Mouse (Mus musculus) embryonic facial prominence, embryonic 10.5 days (tissue): ENCODE data around the gene Pvr. TPM values are rescaled to one million over a fixed set of nuclear protein-coding genes. Genes with fewer than 3 reads are reported as not detected.

Experiments used
- DNase-seq: peaks from one replicate; pipeline ENCODE4 v3.0.0-alpha.2; 2017; ENCODE audit warnings: low spot score
- H3K27ac ChIP-seq: fragments of 300-500 bp; sonication (generic); replicated peaks from 2 replicates; pipeline ENCODE4 v1.5.1; 2016; ENCODE audit warnings: mild to moderate bottlenecking
- H3K27me3 ChIP-seq: fragments of 300-500 bp; sonication (generic); replicated peaks from 2 replicates; pipeline ENCODE4 v1.6.1; 2016; ENCODE audit warnings: low read depth, mild to moderate bottlenecking; ENCODE audit not compliant: poor library complexity, severe bottlenecking
- H3K36me3 ChIP-seq: fragments of 300-500 bp; sonication (generic); replicated peaks from 2 replicates; pipeline ENCODE4 v1.6.1; 2016; ENCODE audit warnings: mild to moderate bottlenecking, moderate library complexity
- H3K4me1 ChIP-seq: fragments of 300-500 bp; sonication (generic); 2 replicates; pipeline ENCODE4 v1.6.1; 2016
- H3K4me3 ChIP-seq: fragments of 300-500 bp; sonication (generic); 2 replicates; pipeline ENCODE4 v1.5.1; 2016; ENCODE audit warnings: mild to moderate bottlenecking, moderate library complexity
- H3K9me3 ChIP-seq: fragments of 300-500 bp; sonication (generic); 2 replicates; pipeline ENCODE4 v1.6.1; 2016; ENCODE audit warnings: mild to moderate bottlenecking
- WGBS: fragments of 180-500 bp; shearing (Covaris S2); methylation state at CpG from one replicate; pipeline ENCODE4 v1.1.7; 2016; 5-methylcytosine and 5-hydroxymethylcytosine counted together
- polyA plus RNA-seq: library from polyadenylated mRNA; unstranded; fragments of >200 nt; fragmentation: Nextera tagmentation; extraction: Ambion mirVana; gene quantifications from 2 replicates; pipeline ENCODE4 v1.2.1, GENCODE M21; 2016

The Pvr gene
- polyA plus RNA-seq = 8.2 and 8.8 TPM in 2 replicates

DNA sequence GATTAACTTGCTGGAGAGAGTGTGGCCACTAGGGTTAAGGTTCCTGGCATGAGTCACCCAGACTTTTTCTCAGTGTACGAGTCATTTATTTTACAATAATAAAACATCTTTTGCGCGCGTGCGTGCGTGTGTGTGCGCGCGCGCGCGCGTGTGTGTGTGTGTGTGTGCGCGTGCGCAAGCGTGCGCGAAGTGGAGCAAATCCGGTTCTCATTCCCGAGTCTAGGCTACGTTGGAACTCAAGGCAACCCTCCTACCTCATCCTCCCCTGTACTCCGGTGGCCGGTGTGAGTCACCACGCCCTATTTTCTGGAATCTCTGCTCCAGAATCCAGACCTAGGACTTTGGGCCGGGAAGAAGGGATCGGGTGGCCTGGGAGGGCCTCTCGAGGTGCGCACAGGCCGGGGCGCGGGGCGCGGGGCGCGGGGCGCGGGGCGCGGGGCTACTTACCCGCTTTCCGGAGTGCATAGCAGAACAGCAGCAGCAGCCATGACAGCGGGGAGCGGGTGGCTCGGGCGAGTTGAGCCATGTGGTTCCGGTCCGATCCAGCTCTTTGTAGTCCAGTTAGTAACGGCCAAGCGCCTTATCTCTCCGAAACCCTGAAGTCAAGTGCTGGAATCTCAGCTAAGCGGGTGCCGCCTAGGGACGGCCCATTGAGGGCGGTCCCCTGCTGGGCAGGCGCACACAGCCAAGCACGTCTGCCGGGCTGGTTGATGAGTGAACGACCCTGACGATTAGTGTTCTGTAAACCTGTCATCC is at the start of gene Pvr:
TSS of gene Pvr (minus strand) at position 655 of the 756 bp plus-strand sequence.
- H3K27ac ChIP-seq = peak within 1 kb of the TSS; percentile 86
- H3K36me3 ChIP-seq = peaks cover 29% of the 10 kb centered on the region
- peak; percentile 79 for DNase-seq
- under 1% methylated on average over 60 of the region's 60 CpGs for WGBS
- H3K4me3 ChIP-seq = peak within 1 kb of the TSS; percentile 75
- H3K4me1 ChIP-seq = peaks cover 15% of the 10 kb centered on the region
- no peaks in the 10 kb centered on the region for H3K9me3 ChIP-seq
- H3K27me3 ChIP-seq = peaks cover 8% of the 10 kb centered on the region

DNA sequence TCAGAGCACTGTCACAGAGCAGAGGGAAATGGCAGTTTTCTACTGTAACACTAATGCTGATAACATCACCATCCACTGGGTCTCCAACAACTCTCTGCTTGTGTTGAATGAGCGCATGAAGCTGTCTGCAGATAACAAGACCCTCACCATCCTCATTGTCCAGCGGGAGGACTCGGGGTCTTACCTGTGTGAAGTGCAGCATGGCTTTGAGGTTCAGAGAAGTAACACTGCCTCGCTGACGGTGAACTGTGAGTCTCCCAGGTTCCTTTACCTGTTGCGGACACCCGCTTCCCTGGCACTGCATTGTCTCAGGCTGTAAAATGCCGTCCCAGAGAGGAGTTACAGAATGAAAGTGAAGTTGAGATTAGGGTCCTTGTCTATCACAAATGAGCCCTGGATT is 49.2 kb upstream of the Pvr start:
- WGBS = 94% methylated on average over 8 of the region's 8 CpGs
- Histone ChIP-seq H3K9me3 (peaks cover 31% of the 10 kb centered on the region), H3K36me3 (no peaks in the 10 kb centered on the region), H3K4me3 (no peak overlapping the region), H3K27ac (no peak overlapping the region), H3K4me1 (no peaks in the 10 kb centered on the region), H3K27me3 (no peaks in the 10 kb centered on the region)
- DNase-seq = no peak

DNA sequence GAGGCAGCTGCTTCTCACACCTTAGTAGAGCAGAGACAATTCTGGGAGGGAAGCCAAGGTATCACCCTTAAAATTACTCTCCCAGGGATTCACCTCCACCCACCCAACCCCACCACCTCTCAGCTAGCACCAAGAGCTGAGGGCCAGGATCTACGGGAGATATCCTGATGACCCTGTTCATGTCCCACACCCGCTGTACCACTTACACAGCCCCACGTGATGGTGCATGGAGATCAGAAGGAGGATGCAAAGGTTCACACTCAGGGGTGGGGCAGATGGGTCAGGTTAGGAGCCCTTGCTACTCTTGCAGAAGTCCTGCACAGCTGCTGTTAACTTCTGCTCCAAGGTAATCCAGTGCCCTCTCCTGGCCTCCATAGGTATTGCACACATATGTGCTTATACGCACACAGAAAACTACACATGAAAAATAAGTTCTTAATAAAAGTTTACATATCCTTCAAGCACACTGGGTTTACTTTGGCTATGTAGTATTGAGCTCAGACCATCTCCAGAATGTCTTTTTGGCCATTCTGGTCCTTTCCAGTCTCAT is 48.7 kb upstream of the Pvr start:
- H3K27ac ChIP-seq = no peak overlapping the region
- 95% methylated on average over 4 of the region's 4 CpGs for WGBS
- no peaks in the 10 kb centered on the region for H3K36me3 ChIP-seq
- H3K4me1 ChIP-seq = no peaks in the 10 kb centered on the region
- no peaks in the 10 kb centered on the region for H3K27me3 ChIP-seq
- no peak overlapping the region for H3K4me3 ChIP-seq
- peaks cover 31% of the 10 kb centered on the region for H3K9me3 ChIP-seq
- DNase-seq = no peak

DNA sequence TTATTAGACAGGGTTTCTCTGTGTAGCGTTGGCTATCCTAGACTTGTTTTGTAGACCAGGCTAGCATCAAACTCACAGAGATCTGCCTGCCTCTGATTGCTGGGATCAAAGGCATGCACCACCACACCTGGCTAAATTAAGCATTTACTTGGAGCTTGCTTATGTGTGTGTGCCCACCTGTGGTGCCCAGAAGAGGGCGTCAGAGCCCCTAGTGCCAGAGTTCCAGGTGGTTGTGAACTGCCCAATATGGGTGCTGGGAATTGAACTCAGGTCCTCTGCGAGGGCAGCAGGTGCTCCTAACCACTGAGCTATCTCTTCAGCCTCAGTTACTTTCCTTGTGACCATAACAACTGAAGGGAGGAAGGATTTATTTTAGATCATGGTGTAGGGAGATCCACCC is 48.1 kb upstream of the Pvr start:
- WGBS = 77% methylated on average over 3 of the region's 3 CpGs
- H3K36me3 ChIP-seq = no peaks in the 10 kb centered on the region

DNA sequence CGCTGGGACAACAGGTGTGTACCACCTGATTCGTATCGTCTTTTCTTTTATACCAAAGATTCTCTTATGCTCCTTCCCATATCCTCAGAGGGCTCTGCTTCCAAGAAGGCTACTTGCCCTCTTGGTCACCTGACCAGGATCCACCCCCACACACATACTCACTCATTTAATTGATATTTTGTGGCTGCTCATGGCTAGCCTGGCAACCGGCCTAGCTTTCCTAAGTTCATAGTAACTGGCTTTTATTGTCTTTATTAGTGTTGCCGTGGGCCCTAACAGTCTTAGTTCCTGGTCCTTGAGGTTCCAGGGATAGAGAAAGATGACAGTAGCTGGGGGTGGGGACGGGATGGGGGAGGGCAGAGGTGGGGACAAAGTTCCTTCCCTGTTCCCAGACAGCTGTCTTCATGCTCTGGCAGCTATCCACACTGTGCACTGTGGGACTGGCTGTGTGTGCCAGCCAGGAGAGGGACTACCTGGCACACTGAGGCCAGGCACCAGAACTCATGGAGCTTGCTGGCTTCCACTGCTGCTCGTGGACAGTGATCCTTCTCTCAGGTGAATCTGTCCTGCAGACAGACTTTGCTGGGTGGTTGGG is 44.1 kb upstream of the Pvr start, which contains the start of gene Ceacam20:
TSS of gene Ceacam20 (plus strand) at position 428 of the 595 bp plus-strand sequence.
- WGBS = 84% methylated on average over 7 of the region's 7 CpGs
- Histone ChIP-seq H3K27ac (no peak within 1 kb of the TSS), H3K4me3 (no peak within 1 kb of the TSS), H3K9me3 (peaks cover 11% of the 10 kb centered on the region), H3K4me1 (no peaks in the 10 kb centered on the region), H3K36me3 (no peaks in the 10 kb centered on the region), H3K27me3 (no peaks in the 10 kb centered on the region)
- DNase-seq = no peak

More for the DNA sequence above, 48.1 kb upstream of the Pvr start:
- Histone ChIP-seq H3K9me3 (peaks cover 26% of the 10 kb centered on the region), H3K4me1 (no peaks in the 10 kb centered on the region), H3K4me3 (no peak overlapping the region), H3K27ac (no peak overlapping the region), H3K27me3 (no peaks in the 10 kb centered on the region)
- no peak for DNase-seq

DNA sequence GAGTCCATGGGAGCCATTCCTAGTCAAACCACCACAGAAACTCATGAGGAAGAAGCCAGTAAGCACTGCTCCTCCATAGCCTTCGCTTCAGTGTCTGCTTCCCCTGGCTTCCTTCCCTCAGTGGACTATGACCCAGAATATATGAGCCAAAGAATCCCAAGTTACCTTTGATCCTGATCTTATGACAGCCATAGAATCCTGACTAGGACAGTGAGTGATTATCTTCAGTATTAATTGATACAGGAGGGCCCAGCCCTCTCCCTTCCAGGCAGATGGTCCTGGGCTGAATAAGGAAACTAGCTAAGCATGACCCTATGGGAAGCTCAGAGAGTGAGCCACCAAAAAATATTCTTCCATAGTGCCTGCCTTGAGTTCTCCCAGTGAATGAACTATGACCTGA is 41.5 kb upstream of the Pvr start:
- H3K4me1 ChIP-seq = no peaks in the 10 kb centered on the region
- 54% methylated on average over 1 of the region's 1 CpGs for WGBS
- H3K27ac ChIP-seq = no peak overlapping the region
- H3K9me3 ChIP-seq = peaks cover 3% of the 10 kb centered on the region; the same call in 1 of the 2 replicates
- no peaks in the 10 kb centered on the region for H3K36me3 ChIP-seq
- no peak for DNase-seq
- no peak overlapping the region for H3K4me3 ChIP-seq
- no peaks in the 10 kb centered on the region for H3K27me3 ChIP-seq

DNA sequence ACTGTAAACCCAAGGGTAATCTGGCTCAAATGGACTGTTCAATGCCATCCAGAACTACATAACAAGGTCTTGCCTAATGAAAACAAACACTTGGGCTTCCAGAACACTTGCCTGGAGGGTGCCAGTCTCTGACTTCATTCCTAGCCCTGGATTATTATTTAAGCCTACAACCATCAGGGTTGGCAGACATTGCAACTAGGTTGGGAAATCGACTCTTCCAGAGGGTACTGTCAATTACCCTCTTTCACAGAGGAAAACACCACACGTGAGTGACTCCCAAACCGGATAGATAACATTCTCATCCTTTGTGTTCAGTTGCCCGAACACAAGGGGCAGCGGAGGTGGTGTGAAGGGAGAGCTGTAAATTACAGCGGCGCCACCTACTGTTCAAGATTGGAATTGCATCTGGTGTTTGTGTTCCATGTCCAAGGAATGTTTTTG is 35.4 kb upstream of the Pvr start:
- Histone ChIP-seq H3K36me3 (no peaks in the 10 kb centered on the region), H3K9me3 (no peaks in the 10 kb centered on the region), H3K27me3 (no peaks in the 10 kb centered on the region), H3K4me3 (no peak overlapping the region), H3K27ac (no peak overlapping the region), H3K4me1 (peaks cover 15% of the 10 kb centered on the region)
- 3% methylated on average over 7 of the region's 7 CpGs for WGBS
- peak; percentile 86 for DNase-seq

DNA sequence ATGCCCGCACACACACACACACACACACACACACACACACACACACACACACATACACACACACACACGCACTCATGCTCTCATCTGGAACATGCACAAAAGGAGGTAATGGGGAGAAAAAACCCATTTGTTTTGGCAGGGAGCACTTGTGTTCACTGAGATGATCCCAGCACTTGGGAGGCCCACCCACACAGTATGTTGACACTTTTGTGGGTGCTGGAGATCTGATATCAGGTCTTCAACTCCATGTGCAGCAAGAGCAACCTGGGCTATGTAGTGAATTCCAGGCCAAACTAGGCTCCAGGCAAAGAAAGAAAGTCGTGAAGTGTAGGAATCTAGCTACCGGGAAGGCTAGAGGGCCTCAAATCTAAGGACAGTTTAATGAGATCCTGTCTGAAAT is 34.9 kb upstream of the Pvr start:
- Histone ChIP-seq H3K4me1 (peaks cover 15% of the 10 kb centered on the region), H3K27ac (no peak overlapping the region), H3K27me3 (no peaks in the 10 kb centered on the region), H3K36me3 (no peaks in the 10 kb centered on the region), H3K4me3 (no peak overlapping the region), H3K9me3 (no peaks in the 10 kb centered on the region)
- 74% methylated on average over 4 of the region's 4 CpGs for WGBS
- no peak for DNase-seq

DNA sequence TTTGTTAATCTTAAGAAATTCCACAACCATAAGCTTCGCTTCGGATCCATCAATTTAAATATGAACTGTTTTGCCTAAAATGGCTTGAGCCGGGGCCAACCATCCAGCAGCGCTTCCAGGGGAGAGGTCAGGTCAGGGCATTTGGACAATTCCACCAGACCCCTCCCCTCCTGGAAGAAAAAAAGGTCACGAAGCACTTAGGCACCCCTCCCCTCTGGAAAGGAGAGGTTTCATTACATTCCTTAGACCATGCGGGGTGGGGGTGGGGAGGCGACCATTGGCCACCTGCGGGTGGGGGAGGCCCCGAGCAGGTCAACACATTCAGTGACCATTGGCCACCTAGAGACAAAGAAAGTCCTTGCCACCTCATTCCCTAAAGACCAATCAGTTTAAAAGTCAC is 32.1 kb upstream of the Pvr start:
- Histone ChIP-seq H3K36me3 (no peaks in the 10 kb centered on the region), H3K27me3 (no peaks in the 10 kb centered on the region), H3K27ac (no peak overlapping the region), H3K4me3 (no peak overlapping the region), H3K9me3 (no peaks in the 10 kb centered on the region), H3K4me1 (peaks cover 23% of the 10 kb centered on the region)
- WGBS = 39% methylated on average over 9 of the region's 9 CpGs
- no peak for DNase-seq

DNA sequence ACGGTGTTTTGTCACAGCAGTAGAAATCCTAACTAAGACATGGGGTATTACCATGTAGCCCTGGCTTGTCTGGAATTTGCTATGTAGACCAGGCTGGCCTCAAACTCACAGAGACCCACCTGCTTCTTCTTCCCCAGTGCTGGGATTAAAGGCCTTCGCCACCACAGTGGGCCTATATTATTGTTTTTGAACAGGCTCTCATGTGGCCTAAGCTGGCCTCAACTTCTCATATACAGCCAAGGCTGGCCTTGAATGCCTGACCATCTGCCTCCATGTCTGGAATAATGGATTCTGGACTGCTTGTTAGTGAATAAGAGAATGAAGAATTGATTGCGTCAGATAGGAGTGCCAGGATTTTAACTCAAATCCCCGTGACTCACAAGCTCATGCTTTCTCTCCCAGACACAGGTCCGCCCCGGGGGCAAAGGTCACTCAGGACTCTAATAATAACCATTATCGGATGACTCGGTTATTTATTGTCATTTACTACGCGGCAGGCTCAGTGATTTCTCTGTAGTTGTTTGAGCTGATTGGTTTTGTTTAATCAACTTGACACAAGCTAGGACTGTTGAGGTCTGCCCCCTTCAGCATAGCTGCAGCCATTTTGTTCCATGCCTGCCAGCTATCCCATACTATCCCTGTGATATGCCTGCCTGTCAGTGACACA is 31.5 kb upstream of the Pvr start:
- no peak for DNase-seq
- H3K9me3 ChIP-seq = no peaks in the 10 kb centered on the region
- H3K4me1 ChIP-seq = peaks cover 23% of the 10 kb centered on the region
- 55% methylated on average over 10 of the region's 10 CpGs for WGBS
- H3K27ac ChIP-seq = no peak overlapping the region
- H3K27me3 ChIP-seq = no peaks in the 10 kb centered on the region
- no peaks in the 10 kb centered on the region for H3K36me3 ChIP-seq
- H3K4me3 ChIP-seq = no peak overlapping the region

DNA sequence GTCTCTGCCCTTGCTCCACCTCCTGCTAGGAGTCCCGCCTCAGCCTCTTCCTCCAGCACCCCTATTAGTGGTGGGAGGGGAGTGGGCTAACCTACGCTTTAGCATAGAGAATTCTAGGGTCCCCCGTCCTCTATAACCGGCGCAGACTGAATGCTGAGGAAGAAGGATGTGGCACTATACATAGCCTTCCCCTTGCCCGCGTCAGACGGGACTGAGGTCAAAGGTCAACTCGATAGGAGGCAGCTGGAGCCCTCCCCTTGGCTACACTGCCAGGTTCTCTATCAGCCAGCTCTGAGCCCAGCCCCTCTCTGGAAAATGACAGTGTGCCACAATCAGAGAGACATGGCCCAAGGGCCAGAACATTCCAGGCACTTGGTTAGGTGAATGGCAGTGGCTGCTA is 29.6 kb upstream of the Pvr start, which contains the start of gene Igsf23:
TSS of gene Igsf23 (minus strand) at position 168 of the 400 bp plus-strand sequence.
- Histone ChIP-seq H3K4me1 (peaks cover 23% of the 10 kb centered on the region), H3K4me3 (no peak within 1 kb of the TSS), H3K36me3 (no peaks in the 10 kb centered on the region), H3K27ac (no peak within 1 kb of the TSS), H3K27me3 (no peaks in the 10 kb centered on the region), H3K9me3 (no peaks in the 10 kb centered on the region)
- WGBS = 48% methylated on average over 9 of the region's 9 CpGs
- DNase-seq = no peak

DNA sequence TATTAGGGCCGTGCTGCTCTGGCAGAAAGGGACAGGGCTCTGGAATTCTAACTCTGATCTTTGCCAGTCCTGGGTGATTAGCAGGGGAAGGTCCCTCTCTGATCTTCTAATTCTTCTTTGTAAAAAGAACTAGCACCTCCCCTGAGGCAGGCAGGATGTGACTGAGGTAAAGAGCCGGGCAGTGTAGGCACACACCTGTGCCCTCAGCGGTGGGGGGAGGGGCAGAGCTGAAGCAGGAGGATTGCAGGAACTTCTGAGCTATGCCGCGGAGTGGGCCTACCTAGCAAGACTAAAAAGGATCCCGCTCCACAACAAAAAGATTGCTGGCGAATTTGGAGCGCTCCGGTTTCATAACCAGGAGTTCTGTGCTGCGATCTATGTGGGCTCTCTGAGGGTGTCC is 29.0 kb upstream of the Pvr start:
- 58% methylated on average over 10 of the region's 10 CpGs for WGBS

More for the DNA sequence above, 29.0 kb upstream of the Pvr start:
- H3K4me3 ChIP-seq = no peak overlapping the region
- peaks cover 23% of the 10 kb centered on the region for H3K4me1 ChIP-seq
- H3K9me3 ChIP-seq = no peaks in the 10 kb centered on the region
- no peaks in the 10 kb centered on the region for H3K36me3 ChIP-seq
- no peak overlapping the region for H3K27ac ChIP-seq
- H3K27me3 ChIP-seq = no peaks in the 10 kb centered on the region
- DNase-seq = no peak
